Mouse (Mus musculus) olfactory bulb, adult 2 months (tissue): ENCODE results near the gene Rufy1.

Experiments used
- CTCF ChIP-seq: fragments of 200-500 bp; IDR thresholded peaks from 2 replicates; pipeline ENCODE4 v1.5.1; 2012; ENCODE audit warnings: low read depth, mild to moderate bottlenecking, low read length, moderate library complexity; ENCODE audit not compliant: insufficient read depth
- POLR2A ChIP-seq: fragments of 200-500 bp; IDR thresholded peaks from 2 replicates; pipeline ENCODE4 v1.6.1; 2012; ENCODE audit warnings: mild to moderate bottlenecking, low read depth, low read length, moderate library complexity; ENCODE audit not compliant: insufficient read depth

GRCm38 (mm10) chr11:50461481-50461880 is 30.6 kb upstream of the Rufy1 start:
- TF ChIP-seq CTCF = no peak
- TF ChIP-seq POLR2A = no peak
